Mouse (Mus musculus) limb, embryonic 11.5 days (tissue): Measurements from ENCODE around the gene Myh7b. TPM values are rescaled to one million over a fixed set of nuclear protein-coding genes. Genes with fewer than 3 reads are reported as not detected.
"Not testable (repeated sequence)": the region's sequence is repeated elsewhere in the genome, so short reads cannot be mapped to it uniquely, and the experiment has no call there.

ENCODE experiments used
- ATAC-seq: fragments of 200-750 bp; cut with Nextera tagmentation; 2 replicates; pipeline ENCODE4 v1.8.0; 2017; ENCODE audit warnings: low read depth; ENCODE audit not compliant: insufficient number of reproducible peaks, low FRiP score, low TSS enrichment
- DNase-seq: peaks from one replicate; pipeline ENCODE4 v3.0.0-alpha.2; 2015; ENCODE audit warnings: low spot score
- H3K27ac ChIP-seq: fragments of 300-500 bp; sonication (generic); replicated peaks from 2 replicates; pipeline ENCODE4 v1.5.1; 2014; ENCODE audit warnings: low read depth, mild to moderate bottlenecking, low read length
- H3K27me3 ChIP-seq: fragments of 300-500 bp; sonication (generic); 2 replicates; pipeline ENCODE4 v1.6.1; 2014; ENCODE audit warnings: mild to moderate bottlenecking, low read length, mixed read lengths; ENCODE audit not compliant: control insufficient read depth, insufficient read depth
- H3K36me3 ChIP-seq: fragments of 300-500 bp; sonication (generic); 2 replicates; pipeline ENCODE4 v1.6.1; 2014; ENCODE audit warnings: mild to moderate bottlenecking, low read length, moderate library complexity, mixed read lengths; ENCODE audit not compliant: control insufficient read depth, insufficient read depth
- H3K4me1 ChIP-seq: fragments of 300-500 bp; sonication (generic); 2 replicates; pipeline ENCODE4 v1.6.1; 2014; ENCODE audit warnings: low read length, mixed read lengths; ENCODE audit not compliant: control insufficient read depth, insufficient read depth
- H3K4me2 ChIP-seq: fragments of 300-500 bp; sonication (generic); 2 replicates; pipeline ENCODE4 v1.6.1; 2014; ENCODE audit warnings: low read depth, mild to moderate bottlenecking, moderate library complexity; ENCODE audit not compliant: severe bottlenecking
- H3K4me3 ChIP-seq: fragments of 300-500 bp; sonication (generic); 2 replicates; pipeline ENCODE4 v1.5.1; 2014; ENCODE audit warnings: low read depth, low read length
- H3K9ac ChIP-seq: fragments of 300-500 bp; sonication (generic); 2 replicates; pipeline ENCODE4 v1.6.1; 2014; ENCODE audit warnings: mild to moderate bottlenecking, low read length
- H3K9me3 ChIP-seq: fragments of 300-500 bp; sonication (generic); 2 replicates; pipeline ENCODE4 v1.6.1; 2016; ENCODE audit warnings: low read length; ENCODE audit not compliant: control insufficient read depth
- WGBS: fragments of 180-500 bp; shearing (Covaris S2); extraction: QIAGEN DNeasy Blood & Tissue Kit; methylation state at CpG from one replicate; pipeline ENCODE4 v1.1.7; 2014; 5-methylcytosine and 5-hydroxymethylcytosine counted together
- polyA plus RNA-seq: library from polyadenylated mRNA; unstranded; fragments of >200 nt; fragmentation: Nextera tagmentation; extraction: Ambion mirVana; gene quantifications from 2 replicates; pipeline ENCODE4 v1.2.1, GENCODE M21; 2014

Gene Myh7b
- polyA plus RNA-seq, 1 experiment from 2014 or later: 0.67 TPM

DNA sequence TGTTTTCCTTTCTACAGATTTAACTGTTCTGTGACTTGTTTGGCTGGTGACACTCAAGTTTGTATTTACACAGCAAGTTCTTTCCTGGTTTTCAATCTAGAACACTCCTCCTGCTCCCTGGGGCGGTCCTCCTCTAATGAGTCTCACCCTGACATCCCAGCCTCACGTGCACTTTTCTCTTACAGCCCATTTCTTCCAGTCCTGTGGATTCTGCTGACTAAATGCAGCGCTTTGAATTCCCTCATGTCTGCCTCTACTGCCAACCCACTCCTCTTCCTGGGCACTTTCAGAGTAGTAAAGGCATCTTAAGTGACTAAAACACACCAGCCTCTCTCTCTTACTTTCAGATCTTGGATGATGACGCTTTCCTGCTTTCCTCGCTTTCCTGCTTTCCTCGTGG is 19.3 kb upstream of the Myh7b start:
- H3K9me3 ChIP-seq: no peaks in the 10 kb centered on the region

DNA sequence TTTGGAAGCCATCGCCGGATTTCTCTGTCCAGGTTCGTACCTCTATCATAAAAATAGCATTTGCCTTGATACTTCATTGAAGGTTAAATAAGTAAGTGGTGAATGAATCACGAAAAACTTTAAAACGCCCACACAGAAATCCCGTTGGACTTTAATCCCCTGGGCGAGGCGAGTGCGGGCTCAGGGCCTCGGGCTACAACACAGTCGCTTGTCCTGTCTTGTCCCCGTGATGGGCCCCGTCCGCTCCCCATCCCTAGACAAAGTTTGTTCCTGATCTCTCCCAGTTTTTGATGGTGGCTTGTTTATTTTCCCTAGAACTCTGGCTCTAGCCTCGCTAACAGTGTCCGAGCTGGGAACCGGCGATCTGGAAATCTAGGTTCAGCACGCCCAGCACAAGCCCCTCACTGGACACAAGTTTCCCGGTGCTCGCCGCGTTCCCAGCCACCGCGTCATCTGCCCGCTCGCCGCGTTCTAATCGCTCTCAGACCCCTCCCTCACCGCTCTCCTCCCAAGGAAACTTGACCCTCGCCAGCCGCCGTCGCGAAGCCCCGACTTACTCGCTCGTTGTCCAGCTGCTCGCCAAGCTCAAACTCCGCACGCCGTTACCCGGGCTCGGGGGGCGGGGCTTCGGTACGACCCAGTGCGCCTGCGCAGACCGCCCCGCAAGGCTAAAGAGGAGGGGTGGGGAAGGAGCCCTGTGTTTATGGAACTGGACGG is 18.7 kb upstream of the Myh7b start, which contains the start of gene Gss:
Gss (minus strand) TSS at position 674 of the 717 bp plus-strand sequence.
- no peaks in the 10 kb centered on the region; the same call in 1 of the 2 replicates for H3K4me1 ChIP-seq
- H3K4me3 ChIP-seq: peak within 1 kb of the TSS; percentile 64
- peak; percentile 100 for DNase-seq
- H3K9ac ChIP-seq: peak within 1 kb of the TSS; percentile 81
- WGBS: under 1% methylated on average over 53 of the region's 53 CpGs
- H3K36me3 ChIP-seq: no peaks in the 10 kb centered on the region
- peak; percentile 87 for ATAC-seq
- H3K27ac ChIP-seq: peak within 1 kb of the TSS; percentile 62
- no peaks in the 10 kb centered on the region for H3K27me3 ChIP-seq
- H3K9me3 ChIP-seq: no peaks in the 10 kb centered on the region
- H3K4me2 ChIP-seq: peak within 1 kb of the TSS; percentile 77

More for the DNA sequence above, 19.3 kb upstream of the Myh7b start:
- no peaks in the 10 kb centered on the region for H3K27me3 ChIP-seq
- no peak overlapping the region for H3K27ac ChIP-seq
- ATAC-seq (no peak), DNase-seq (peak; percentile 34)
- peak overlapping the region; percentile 77 for H3K4me2 ChIP-seq
- no peaks in the 10 kb centered on the region; the same call in 1 of the 2 replicates for H3K4me1 ChIP-seq
- peak overlapping the region; percentile 81 for H3K9ac ChIP-seq
- no peaks in the 10 kb centered on the region for H3K36me3 ChIP-seq
- 6% methylated on average over 6 of the region's 6 CpGs for WGBS
- H3K4me3 ChIP-seq: peak overlapping the region; percentile 64

DNA sequence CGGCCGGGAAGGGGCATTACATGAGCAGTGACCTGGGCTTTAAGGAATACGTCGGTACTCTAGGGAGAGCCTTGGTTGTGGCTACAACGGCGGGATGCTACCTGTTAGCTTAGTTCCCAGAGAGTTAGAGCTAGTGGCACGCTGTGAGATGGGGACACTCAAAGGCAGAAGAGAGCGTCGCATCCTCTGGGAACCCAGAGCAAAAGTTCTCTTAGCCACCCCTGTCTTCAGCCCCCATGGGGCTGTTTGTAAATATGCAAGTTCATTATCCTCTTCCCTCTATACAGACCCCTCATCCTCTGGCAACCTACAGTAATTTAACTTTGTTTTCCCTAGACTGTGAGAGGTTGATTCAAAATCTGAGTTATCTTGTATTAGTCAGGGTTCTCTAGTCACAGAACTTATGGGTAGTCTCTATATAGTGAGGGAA is 18.1 kb upstream of the Myh7b start:
- 2% methylated on average over 9 of the region's 9 CpGs for WGBS
- Histone ChIP-seq H3K27ac (no peak overlapping the region), H3K4me3 (peak overlapping the region; percentile 64), H3K36me3 (no peaks in the 10 kb centered on the region), H3K4me2 (peak overlapping the region; percentile 77), H3K4me1 (no peaks in the 10 kb centered on the region; the same call in 1 of the 2 replicates), H3K27me3 (no peaks in the 10 kb centered on the region), H3K9me3 (no peaks in the 10 kb centered on the region), H3K9ac (peak overlapping the region; percentile 69)
- no peak for DNase-seq
- no peak for ATAC-seq

DNA sequence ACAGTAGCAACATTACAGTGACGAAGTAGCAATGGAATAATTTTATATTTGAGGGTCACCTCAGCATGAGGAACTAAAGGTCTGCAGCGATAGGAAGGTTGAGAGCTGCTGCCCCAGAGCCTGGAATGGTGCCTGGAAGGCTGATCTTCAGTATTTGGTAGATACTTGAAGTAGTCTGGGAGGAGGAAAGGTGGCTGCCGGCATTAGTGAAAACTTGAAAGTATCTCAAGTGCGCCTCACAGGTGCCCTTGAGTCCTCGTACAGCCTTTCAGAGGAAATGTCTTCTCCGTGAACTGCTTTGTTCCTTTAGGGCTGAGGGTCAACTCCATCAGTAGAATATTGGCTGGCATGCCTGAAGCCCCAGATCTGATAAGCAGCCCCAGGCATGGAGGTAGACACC is 15.5 kb upstream of the Myh7b start:
- no peaks in the 10 kb centered on the region for H3K27me3 ChIP-seq
- no peak overlapping the region for H3K4me3 ChIP-seq
- no peaks in the 10 kb centered on the region; the same call in 1 of the 2 replicates for H3K4me1 ChIP-seq
- H3K9me3 ChIP-seq: no peaks in the 10 kb centered on the region
- 84% methylated on average over 6 of the region's 6 CpGs for WGBS
- no peak overlapping the region for H3K27ac ChIP-seq
- H3K36me3 ChIP-seq: no peaks in the 10 kb centered on the region
- no peak overlapping the region for H3K4me2 ChIP-seq
- DNase-seq (no peak), ATAC-seq (no peak)
- no peak overlapping the region for H3K9ac ChIP-seq

DNA sequence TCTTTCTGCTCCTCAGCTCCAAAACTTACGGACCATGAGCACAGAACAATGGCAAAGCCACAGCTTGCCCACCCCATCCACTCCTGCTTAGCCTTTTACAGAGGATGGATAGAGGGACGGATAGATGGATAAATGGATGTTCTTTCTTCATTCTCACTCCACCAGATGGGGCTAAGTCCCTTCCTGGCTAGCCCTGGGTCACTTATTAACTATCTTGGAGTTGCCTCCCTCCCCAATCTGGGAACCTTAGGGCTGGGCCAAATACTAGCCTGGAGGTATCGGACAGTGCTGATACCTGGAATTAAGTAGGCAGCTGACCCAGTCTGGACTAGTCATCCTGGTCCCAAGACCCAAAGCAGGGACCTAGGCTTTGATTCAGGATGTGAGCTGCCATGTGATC is 7.3 kb upstream of the Myh7b start:
- H3K9me3 ChIP-seq: no peaks in the 10 kb centered on the region
- no peak overlapping the region for H3K4me3 ChIP-seq
- no peak for DNase-seq
- ATAC-seq: no peak
- H3K27me3 ChIP-seq: no peaks in the 10 kb centered on the region
- H3K4me2 ChIP-seq: no peak overlapping the region
- 0 out of 2 replicates have a peak, but pooled peaks cover 2% of the 10 kb centered on the region for H3K4me1 ChIP-seq
- H3K36me3 ChIP-seq: no peaks in the 10 kb centered on the region
- WGBS: 88% methylated on average over 3 of the region's 3 CpGs
- H3K9ac ChIP-seq: no peak overlapping the region
- H3K27ac ChIP-seq: no peak overlapping the region

DNA sequence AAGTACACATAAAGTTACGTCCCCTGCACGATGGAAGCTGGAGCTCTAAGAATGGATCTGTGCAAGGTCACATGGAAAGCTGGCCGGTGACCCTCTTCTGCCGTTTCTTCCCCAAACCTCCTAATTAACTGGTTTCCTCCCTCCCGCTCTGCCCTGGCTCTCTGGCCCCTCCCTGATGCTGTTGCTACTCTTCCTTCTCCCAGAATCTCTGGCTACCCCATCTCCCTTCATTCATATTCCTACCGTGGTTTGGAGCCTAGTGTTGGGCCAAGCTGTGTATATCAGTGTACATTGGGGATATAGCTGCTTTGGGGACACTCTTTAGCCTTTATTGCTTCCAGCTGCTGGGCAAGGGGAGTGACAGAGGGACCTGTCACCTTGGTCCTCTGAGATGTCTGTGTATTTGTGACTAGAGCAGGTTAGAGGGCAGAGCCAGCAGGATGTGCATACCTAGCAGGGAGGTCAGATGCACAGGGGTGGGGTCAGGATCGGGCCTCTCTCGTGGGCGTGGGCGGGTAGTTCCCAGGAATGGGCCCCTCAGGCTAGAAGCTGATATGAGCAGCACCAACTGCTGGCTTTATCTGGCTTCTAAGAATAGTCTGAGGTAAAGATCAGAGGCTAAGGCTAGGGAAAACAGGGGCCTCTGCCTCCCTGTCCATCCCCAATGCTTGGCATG is 6.3 kb upstream of the Myh7b start:
- Histone ChIP-seq H3K27ac (no peak overlapping the region), H3K9me3 (no peaks in the 10 kb centered on the region), H3K36me3 (no peaks in the 10 kb centered on the region), H3K4me3 (no peak overlapping the region), H3K4me2 (no peak overlapping the region), H3K9ac (no peak overlapping the region), H3K4me1 (0 out of 2 replicates have a peak, but pooled peaks cover 2% of the 10 kb centered on the region), H3K27me3 (no peaks in the 10 kb centered on the region)
- no peak for ATAC-seq
- WGBS: 38% methylated on average over 10 of the region's 10 CpGs
- no peak for DNase-seq

DNA sequence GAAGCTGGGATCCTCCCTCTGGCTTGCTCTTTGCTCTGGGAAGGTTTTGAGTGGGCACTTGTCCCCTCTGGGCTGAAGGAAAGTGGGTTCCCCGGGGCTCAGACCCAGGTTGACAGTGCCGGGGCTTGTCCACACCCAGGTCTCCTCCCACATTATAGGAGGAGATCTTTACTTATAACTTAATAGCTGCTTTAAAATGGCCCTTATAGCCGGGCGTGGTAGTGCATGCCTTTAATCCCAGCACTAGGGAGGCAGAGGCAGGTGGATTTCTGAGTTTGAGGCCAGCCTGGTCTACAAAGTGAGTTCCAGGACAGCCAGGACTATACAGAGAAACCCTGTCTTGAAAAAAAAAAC is 5.8 kb upstream of the Myh7b start:
- ATAC-seq, H3K27me3 ChIP-seq, H3K9ac ChIP-seq, H3K4me3 ChIP-seq, DNase-seq, H3K36me3 ChIP-seq, H3K4me1 ChIP-seq, H3K27ac ChIP-seq, H3K4me2 ChIP-seq, H3K9me3 ChIP-seq: not testable (repeated sequence)
- WGBS: 77% methylated on average over 4 of the region's 4 CpGs

DNA sequence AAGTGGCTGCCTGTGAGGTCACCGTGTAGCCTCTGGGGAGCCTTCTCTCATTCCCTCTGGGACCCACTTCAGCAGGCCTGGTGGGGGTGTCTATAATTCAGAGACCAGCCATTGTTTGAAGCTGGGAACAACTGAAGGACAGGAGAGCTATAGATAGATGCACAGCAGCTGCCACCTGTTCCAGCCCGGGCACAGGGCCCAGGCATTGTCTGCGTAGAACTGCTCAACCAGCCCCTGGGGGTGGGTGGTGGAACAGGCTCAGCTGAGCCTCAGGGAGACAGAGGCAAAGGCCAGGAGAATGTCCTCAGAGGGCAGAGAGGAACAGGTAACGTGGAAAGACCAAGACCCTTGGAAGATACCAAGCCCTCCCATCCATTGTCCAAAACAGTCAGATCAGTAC is 4.7 kb upstream of the Myh7b start:
- no peaks in the 10 kb centered on the region; the same call in 1 of the 2 replicates for H3K36me3 ChIP-seq
- H3K9me3 ChIP-seq: no peaks in the 10 kb centered on the region
- 88% methylated on average over 4 of the region's 4 CpGs for WGBS
- DNase-seq: no peak
- no peak for ATAC-seq
- H3K4me2 ChIP-seq: no peak overlapping the region
- no peak overlapping the region for H3K27ac ChIP-seq
- H3K4me1 ChIP-seq: 0 out of 2 replicates have a peak, but pooled peaks cover 2% of the 10 kb centered on the region
- no peak overlapping the region for H3K4me3 ChIP-seq
- no peaks in the 10 kb centered on the region for H3K27me3 ChIP-seq
- no peak overlapping the region for H3K9ac ChIP-seq
